Mouse (Mus musculus): Measurements from ENCODE around the gene Tecpr2.
"Not testable (repeated sequence)": the region's sequence is repeated elsewhere in the genome, so short reads cannot be mapped to it uniquely, and the experiment has no call there.

The Tecpr2 gene

DNA sequence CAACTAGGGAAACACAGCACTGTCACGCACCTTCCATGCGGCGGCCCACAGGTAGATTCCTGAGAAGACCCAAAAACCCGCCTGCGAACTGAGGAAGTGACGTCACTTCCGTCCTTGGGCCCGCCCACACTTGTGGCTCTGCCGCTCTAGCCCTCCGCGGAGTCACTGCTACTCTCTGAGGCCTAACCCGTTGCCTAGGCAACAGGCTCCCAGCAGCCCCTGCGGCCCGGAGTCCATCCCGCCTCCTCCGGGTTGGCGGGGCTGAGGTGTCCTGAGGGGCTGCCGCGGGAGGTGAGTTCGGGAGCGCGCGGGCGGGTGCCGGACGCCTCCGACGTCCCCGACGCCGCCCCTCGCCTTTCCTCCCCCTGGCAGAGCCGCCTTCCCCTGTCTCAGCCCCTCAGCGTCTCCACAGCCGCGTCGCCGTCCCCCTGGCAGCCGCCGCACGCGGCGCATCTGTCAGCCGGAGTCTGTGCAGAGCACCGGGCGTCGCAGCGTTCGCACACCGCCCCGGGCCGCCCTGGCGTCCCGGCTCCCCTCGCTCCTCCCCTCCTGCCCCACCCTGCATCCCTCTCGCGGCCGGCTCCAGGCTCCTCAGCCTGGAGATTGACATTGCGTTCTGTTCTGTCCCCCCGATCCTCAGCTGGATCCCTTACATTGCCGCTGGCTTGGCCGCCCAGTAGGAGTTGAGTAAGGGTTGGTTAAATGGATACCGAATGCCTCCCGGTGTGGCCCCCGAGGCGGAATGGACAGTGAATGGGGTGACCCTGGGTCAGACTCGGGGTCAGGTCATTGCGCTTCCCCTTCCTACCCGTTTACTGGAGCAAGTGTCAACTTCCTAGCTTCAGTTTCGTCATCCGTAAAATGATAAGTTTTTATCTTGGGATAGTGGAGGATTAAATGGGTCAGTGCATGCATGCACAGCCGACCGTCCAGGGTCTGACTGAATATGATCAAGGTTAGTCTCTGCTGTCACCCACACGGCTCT lies at the start of gene Tecpr2, which contains the start of gene Cinp:
Tecpr2 (plus strand) TSS at position 229 of the 985 bp plus-strand sequence.
Cinp (minus strand) TSS at position 110 of the 985 bp plus-strand sequence.
- DNase-seq: peak; percentile 95

DNA sequence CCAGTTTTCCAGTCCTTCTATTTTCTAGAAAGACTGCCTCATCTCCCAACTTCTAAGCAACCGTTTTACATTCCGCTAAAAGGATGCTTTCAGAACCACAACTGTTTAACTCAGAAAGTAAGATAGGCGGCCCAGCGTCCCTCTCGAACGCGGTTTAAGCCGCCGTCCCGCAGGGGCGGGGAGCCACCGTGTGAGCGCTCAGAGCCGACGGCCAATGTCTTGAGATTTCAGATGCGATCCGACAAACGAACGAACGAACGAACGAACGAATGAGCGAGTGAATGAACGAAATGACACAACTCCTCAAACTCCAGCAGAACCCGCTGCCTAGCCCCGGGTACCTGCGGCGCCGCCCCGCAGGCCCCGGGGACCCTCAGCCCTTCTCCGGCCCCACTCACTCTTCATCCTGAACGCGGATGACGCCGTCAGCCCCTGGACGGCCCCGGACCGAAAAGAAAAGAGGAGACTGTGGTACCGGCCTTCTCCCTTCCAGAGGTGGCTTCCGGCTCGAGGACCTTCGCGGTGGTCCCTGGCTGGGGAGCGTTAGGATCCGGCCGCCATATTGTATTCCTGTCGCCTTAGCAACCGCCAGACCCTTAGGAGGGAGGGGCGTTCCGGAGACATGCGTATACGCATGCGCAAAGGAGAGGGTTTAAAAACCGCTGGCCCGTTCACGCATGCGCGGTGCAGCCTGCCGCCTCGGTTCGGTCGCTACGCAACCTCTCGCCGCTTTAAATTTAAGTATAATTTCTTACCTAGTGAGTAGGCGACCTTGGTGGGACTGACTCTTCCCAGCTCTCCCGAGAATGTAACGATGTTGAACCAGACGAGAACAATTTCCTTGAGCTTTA lies 48.5 kb upstream of the Tecpr2 start, which contains the start of gene Mok:
Mok (minus strand) TSS at position 592 of the 851 bp plus-strand sequence.
- DNase-seq: peak; percentile 97

- no peak for DNase-seq
Measured at GRCm38 (mm10) chr12:110841731-110842493, 47.2 kb upstream of the Tecpr2 start.

DNA sequence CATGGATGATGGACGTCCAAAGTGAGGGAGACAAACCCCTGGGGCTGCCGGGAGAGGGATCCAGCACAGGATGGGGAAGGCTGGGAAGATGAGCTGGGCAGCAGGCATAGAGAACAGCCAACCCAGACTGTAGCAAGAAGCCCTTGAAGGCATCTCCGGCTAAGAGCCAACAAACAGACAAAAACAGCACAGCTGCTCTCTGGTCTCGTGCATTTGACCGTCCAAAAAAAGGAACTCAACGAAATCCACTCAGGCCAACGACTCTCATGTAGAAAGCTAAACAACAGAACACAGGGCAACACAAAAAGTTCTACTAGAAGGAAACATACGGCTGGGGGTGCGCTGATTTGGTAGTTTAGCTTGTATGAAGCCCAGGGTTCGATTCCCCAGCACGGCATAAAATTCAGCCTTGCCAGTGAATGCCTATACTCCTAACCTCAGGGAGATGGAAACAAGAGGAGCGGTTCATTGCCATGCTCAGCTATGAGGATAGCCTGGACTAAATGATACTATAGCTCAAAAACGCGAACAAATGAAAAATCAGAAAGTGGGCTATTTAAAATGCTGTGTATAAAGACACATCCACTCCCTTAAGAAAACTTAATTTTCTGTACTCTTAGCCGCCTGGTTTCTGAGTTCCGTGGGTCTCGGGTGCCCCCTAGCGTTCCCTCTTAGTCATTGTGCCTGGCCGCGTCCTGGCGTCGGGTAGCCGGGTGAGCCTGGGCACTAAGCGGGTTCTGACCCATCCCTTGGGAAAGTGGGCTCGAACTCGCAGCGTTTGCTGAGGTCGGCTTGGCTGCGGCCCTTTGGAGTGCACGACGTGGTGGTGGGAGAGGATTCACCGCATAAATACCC lies 45.6 kb upstream of the Tecpr2 start:
- peak; percentile 83 for DNase-seq

GRCm38 (mm10) chr12:110844227-110845130 lies 44.6 kb upstream of the Tecpr2 start:
- no peak for DNase-seq

- DNase-seq: peak; percentile 59
Measured at GRCm38 (mm10) chr12:110845131-110845880, 43.8 kb upstream of the Tecpr2 start.

- no peak for DNase-seq
Measured at GRCm38 (mm10) chr12:110846191-110846765, 42.8 kb upstream of the Tecpr2 start.

GRCm38 (mm10) chr12:110850010-110850928 lies 38.8 kb upstream of the Tecpr2 start, which contains the start of gene Zfp839:
Gene Zfp839, plus strand, starts transcription at chr12:110850253.
- peak; percentile 78 for DNase-seq

DNA sequence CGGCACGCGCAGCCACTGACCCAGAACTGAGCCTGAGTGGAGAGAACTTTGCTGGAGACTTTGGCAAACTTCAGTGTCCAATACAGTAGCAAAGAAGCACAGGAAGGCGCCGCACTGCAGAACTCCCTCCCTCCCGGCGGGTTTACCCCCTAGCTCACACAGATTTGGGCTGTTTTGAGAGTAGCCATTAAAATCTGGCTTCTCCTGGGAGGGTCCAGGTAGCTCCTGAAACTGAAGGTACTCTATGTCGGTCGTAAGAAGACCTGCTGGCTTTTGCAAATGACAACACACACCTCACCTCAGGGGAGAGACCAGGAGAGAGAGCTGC lies 38.2 kb upstream of the Tecpr2 start:
- no peak for DNase-seq

GRCm38 (mm10) chr12:110851414-110851813 lies 37.6 kb upstream of the Tecpr2 start:
- peak; percentile 14 for DNase-seq

GRCm38 (mm10) chr12:110851923-110852322 lies 37.1 kb upstream of the Tecpr2 start:
- no peak for DNase-seq

DNA sequence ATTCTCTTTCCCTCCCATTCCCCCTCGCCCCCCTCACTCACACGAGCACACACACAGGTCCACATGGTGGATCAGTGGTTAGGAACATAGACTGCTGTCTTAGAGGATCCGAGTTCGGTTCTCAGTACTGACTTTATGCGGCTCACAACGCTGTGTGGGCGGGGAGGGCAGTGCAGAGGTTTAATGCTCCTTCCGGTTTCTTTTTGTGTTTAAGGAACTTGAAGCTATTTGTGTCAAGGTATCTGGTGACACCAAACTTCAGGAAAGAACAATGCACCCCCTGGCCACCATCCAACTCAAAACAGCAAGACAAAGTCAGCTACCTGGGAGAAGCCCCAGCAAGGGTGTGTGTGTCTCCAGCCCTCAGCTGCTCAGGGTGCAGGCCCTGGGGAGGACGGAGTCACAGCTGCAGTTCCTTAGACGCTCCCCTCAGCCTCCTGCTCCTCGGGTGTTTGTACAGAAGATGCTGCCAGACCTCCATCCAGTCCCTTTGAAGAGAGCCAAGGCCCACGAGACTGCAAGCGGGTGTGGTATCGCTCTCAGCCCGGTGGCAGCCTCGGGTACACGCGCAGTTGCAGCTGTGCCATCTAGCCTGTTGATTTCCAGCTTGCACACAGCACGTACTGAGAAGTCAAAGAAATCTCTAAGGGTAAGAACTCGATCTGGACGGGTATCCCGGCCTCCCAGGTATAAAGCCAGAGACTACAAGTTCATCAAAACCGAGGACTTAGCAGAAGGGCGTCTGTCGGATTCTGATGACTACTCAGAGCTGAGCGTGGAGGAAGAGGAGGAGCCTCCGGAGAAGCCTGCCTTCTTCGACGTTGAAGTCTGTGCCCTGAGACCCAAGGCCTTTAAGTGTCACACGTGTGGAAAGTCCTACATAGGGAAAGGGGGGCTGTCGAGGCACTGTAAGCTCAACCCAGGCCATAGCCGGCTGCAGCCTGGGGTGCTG lies 34.0 kb upstream of the Tecpr2 start:
- no peak for DNase-seq

GRCm38 (mm10) chr12:110857196-110857595 lies 31.9 kb upstream of the Tecpr2 start:
- DNase-seq: peak; percentile 53

DNA sequence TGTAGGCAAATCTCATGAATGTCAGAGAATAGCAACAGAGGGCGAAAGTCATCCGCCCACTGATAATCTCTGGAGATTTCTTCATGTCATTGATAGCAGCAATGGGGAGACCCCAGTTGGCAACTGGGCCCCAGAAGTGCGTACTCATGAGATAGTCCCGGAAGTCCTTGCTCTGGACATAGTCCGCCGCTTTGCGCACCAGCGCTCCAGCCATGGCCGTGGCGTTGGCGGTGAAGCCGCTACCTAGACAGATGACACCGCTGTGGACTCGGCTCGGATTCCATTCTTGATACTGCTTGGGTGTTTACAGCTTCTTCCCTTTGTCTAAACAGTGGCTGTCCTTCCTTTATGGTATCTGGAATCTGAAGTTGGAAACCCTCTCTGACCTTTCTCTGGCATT lies 30.4 kb upstream of the Tecpr2 start:
- DNase-seq: not testable (repeated sequence)

- DNase-seq: no peak
Measured at GRCm38 (mm10) chr12:110860293-110860692, 28.8 kb upstream of the Tecpr2 start.

DNA sequence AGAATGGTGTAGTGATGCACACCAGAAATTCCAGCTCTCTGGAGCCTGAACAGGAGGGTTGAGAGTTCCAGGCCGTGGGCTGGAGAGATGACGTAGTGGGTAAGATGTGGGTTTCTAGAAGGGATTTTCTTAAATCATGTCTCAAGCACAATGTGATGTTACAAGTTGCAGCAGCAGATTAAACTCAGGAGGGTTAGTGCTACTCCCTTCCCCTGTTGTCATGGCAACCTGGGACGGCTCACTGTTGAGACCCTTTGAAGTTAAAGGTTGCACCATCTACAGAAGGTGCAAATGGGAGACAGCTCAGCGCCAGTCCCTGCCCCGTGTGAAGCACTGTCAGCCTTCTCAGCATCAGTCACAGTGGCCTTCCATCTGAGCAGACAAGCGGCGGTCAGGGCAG lies 27.8 kb upstream of the Tecpr2 start:
- DNase-seq: peak; percentile 50

GRCm38 (mm10) chr12:110864008-110864407 lies 25.1 kb upstream of the Tecpr2 start:
- DNase-seq: no peak
